Mouse (Mus musculus): Measurements from ENCODE around the gene Cuta. TPM values are rescaled to one million over a fixed set of nuclear protein-coding genes. Genes with fewer than 3 reads are reported as not detected.

Gene Cuta
- total RNA-seq, 4 experiments from 2014 or later, result 86.5 to 102 (median 97.7) TPM

DNA sequence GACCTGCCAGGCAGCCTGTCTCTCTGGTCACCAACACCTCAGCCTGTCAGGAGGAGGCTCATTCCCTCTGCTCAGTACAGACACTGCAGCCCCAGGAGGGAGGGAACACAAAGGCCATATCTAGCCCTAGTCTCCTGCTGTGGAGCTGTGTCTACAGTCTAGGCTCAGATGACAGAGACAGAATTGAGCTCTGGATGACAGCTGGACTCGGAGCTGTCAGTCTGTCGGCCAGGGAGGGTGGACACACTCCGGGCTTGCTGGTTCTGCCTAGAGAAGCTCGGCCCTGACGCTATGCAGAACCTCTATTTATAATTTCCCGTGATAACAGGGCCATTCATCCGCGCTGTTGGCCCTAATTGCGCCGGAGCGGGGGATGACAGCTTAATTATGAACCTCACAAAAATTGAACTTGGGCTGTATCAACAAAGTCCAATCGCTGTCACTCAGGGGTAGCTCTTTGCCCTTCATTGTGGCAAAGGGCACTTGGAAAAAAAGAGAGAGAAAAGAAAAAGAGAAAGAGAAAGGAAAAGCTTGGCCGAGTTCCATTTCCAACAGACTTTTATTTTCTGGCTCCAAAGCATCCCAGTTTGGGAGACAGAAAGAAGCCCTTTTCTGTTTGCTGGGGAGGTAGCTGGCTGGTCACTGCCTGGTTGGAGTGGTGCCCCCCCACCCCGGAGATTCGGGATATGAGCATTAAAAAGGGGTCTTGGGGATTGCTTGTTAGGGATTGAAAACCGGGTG, 46.6 kb downstream of the Cuta start:
- DNase-seq (ENCODE audit: low spot score in 2 of 2), result no peak

DNA sequence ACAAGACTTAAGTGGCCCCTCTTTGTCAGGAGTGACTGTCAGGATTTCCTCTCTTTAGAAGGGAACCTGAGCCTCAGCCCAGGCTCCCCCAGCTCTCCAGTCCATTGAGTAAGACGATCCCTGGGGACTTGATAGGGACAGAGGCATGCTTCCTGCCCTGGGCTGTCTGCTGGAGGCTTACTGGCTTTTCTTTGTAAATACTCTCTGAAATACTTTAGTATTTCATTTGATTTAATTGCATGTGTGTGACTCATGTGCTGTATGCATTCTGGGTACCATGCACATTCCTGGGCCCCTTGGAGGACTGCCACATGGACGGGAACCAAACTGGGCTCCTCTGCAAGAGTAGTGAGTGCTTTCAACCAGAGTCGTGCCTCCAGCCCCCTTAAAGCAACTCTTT, 51.4 kb downstream of the Cuta start:
- DNase-seq (ENCODE audit: low spot score in 2 of 2), result no peak

DNA sequence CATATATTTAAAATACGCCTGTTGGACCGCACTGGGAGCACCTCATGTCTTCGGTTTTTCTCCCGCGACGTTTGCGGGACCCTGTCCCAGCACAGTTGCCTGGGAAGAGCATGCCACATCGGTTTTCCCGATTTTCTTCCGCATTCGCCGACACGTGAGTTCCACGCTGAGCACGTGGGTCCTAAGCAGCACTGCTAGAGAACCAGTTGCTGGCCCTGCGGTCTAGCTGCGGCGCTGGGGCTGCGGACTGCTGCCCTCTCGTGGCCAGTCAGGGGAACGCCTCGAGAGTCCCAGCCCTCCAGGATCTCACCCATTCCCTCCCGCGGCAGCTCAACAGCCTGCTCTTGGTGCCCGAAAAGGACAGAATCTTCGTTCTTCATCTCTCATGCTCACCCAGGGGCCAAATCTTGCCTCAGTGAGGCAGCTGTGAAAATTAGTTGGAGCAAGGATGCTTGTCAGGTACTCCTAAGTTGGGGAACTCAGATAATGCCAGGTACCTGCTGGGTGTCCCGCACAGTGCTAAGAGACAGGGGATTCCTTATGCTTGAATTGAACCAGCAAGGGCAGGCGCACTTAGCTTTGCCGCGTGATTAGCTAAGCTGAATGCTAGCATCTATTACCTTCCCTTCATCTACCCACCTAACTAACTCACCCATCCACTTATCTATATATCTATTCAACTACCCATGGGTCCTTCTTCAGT, 53.2 kb downstream of the Cuta start:
- DNase-seq (ENCODE audit: low spot score in 2 of 2), result peak; percentile 65 to 66

DNA sequence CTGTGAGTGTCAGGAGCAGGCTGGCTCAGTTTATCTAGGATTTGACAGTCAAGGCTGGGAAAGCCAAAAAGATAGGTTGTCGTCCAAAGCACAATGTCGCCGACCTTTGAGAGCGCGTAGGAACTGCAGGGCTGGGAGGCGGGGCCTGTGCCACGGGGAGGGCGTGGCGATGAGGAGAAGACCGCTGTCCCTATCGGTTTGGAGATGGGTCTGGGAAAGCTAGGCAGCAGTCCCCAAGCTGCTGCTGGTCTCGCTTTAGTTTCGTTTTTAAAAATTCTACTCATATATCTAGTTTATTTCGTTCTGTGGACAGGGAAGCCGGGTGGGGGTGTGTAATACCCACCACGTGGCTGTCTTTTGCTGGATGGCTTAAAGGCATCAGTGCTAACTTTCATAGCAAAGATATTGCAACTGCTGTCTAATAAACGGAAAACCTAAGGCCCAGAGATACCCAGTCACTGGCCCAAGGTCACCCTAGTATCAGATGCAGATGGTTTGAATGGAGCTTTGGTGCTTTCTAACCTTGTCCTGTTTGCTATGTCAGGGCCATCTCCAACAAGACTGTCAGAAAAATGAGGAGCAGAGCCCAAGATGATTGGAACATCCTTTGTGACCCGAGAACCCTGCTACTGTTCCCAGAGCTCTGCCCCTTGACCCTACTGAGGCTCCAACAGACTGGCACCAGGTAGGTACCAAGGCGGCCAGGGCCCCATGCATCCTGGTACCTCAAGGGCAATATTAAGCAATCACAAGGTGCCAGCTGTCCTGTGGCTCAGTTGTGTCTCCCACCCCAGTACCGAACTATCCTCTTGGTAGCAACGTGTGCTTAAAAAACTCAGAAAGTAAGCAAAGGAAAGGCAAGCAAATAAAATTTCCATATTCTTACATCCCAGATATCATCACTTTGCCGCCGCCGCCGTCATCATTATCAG, 54.1 kb downstream of the Cuta start:
- peak in 1 of 2 experiments; percentile 29 for DNase-seq (ENCODE audit: low spot score in 2 of 2)

Small RNA genes within 50 kb of the gene (microRNA-seq; reads per million reads assigned to microRNA genes)
- gene Gm27775 (0 reads per million in 2 experiments), gene Mir3083 (13.9 to 27.1 reads per million in 2 experiments), gene Mir6968 (4.2 to 7.4 reads per million in 2 experiments)

Other genes starting within 250 kb of the Cuta start
- 100 to 1,000 TPM; 167 to 219 (median 192) TPM for gene Crebrf, start 223.9 kb downstream of the Cuta start, total RNA-seq (2022)
- gene Bnip1, start 158.5 kb downstream of the Cuta start, total RNA-seq (2022), result 10 to 100 TPM; 31.9 to 35.4 (median 33.2) TPM
- gene Nkx2-5, start 94.6 kb downstream of the Cuta start, total RNA-seq (2022), result not detected
- 1 to 10 TPM; 2.8 to 4.9 (median 3.5) TPM for gene Kifc5b, start 22.5 kb downstream of the Cuta start, total RNA-seq (2022)
- gene Phf1, start 6.5 kb downstream of the Cuta start, total RNA-seq (2022), result 10 to 100 TPM; 37.2 to 42.2 (median 38.0) TPM
- 100 to 1,000 TPM; 329 to 367 (median 348) TPM for gene Syngap1, start 1.7 kb upstream of the Cuta start, total RNA-seq (2022)
- 10 to 100 TPM; 13.1 to 15.9 (median 14.7) TPM for gene Zbtb9, start 33.6 kb upstream of the Cuta start, total RNA-seq (2022)
- gene Bak1, start 89.4 kb upstream of the Cuta start, total RNA-seq (2022), result 10 to 100 TPM; 12.8 to 17.7 (median 14.5) TPM
- gene Itpr3, start 117.7 kb upstream of the Cuta start, total RNA-seq (2022), result 1 to 10 TPM; 3.7 to 5.3 (median 3.8) TPM
- 100 to 1,000 TPM; 226 to 249 (median 237) TPM for gene Uqcc2, start 194.3 kb upstream of the Cuta start, total RNA-seq (2022)
- 1 to 10 TPM in 3 of 4 experiments, under 1 TPM in 1; 0.74 to 2.6 (median 1.6) TPM for gene Ip6k3, start 228.2 kb upstream of the Cuta start, total RNA-seq (2022)